Mouse (Mus musculus) common myeloid progenitor, adult 5-6 weeks (primary cell): ENCODE measurements around the gene Thap7. TPM values are rescaled to one million over a fixed set of nuclear protein-coding genes. Genes with fewer than 3 reads are reported as not detected.

Experiments
- ATAC-seq: replicated peaks from 2 replicates; pipeline ENCODE4 v1.8.0; 2016; ENCODE audit warnings: low read depth, mild to moderate bottlenecking, moderate TSS enrichment, inconsistent platforms; ENCODE audit not compliant: poor library complexity, severe bottlenecking
- total RNA-seq: library from RNA; stranded (forward); fragments of 200-1000, 187-1606 nt; gene quantifications from 2 replicates; pipeline ENCODE4 v1.2.3, GENCODE M21; 2017

Gene Thap7
- total RNA-seq, 1 experiment from 2014 or later, result 38.5 TPM

DNA sequence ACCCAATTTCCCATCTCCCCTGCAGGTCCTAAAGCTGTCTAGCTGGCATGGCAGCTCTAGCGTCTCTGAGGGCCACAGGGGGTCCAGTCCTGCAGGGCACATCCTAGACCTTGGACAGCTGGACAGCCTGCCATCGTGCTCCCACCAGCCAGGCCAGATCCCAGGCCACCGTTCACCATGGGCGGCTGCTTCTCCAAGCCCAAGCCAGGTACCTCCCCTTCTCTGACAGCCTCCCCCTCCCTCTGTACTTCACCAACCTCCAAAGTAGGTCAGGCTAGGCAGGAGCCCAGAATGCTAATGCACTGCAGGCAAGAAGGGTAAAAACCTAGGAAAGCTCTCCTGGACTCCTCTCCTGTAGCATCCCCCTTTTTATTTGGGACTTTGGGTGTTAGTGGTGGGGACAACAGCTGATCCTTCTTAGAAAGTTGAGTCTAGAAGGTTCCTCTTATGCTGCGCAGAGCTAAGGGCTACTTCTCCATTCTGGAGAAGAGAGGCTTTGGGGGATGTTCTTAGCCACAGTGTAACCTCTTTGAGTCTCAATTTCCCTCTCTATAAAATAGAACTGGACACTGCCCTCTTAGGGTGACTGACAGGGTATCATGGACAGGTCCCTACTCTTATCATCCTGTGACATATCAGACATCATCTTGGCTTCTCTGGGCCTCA lies 38.9 kb downstream of the Thap7 start:
- ATAC-seq, result peak; percentile 54

DNA sequence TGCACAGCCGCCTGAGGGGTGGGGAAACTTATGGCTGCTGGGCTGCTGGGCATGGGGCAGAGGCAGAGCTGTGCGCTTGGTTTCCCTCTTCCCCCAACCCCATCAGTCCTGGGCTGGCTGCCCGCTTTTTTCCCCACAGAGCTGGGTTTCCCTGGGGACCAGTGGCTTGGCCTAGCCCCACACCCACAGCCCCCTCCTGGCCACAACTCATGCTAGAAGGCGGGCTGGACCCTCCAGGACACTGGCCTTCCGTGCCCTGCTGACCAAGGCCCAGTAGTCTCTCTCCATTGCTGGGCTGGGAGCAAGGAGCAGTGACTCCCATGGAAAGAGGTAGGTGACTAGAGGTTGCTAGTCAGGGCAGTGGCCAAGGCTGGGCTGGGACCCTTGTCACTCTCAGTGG lies 39.8 kb downstream of the Thap7 start:
- ATAC-seq, result no peak

DNA sequence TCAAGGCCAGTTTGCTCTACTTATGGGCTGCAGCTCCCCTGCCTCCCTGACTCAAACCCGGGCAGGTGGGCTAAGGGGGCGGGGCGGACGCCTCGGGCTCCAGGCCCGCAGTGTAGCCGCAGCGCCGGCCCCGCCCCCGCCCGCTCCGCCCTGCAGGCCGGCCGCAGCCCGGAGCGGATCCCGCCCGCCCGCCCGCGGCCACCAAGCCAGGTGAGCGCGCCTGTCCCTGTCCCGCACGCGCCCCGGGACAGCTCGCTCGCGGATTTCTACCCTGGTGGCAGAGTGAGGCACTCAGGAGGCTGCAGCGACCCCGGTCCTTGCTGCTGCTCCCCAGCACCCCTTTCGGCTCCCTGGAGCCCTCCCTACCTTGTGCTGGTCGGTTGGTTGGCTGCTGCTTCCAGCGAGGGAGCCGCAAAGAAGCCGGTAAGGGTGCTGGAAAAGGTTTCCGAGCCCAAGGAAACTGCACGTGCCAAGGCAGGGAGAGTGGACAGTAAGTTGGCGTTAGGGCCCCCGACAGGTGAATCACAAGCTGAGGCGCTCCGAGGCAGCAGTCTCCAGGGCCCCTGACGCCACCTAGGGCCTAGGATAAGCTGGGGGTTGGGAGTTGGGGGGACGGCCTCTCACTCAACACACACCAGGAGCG lies 41.3 kb downstream of the Thap7 start, which contains the start of gene Aifm3:
Gene Aifm3 (plus strand): TSS at position 143 of the 643 bp plus-strand sequence.
- peak; percentile 34; the same call in 1 of the 2 replicates for ATAC-seq

DNA sequence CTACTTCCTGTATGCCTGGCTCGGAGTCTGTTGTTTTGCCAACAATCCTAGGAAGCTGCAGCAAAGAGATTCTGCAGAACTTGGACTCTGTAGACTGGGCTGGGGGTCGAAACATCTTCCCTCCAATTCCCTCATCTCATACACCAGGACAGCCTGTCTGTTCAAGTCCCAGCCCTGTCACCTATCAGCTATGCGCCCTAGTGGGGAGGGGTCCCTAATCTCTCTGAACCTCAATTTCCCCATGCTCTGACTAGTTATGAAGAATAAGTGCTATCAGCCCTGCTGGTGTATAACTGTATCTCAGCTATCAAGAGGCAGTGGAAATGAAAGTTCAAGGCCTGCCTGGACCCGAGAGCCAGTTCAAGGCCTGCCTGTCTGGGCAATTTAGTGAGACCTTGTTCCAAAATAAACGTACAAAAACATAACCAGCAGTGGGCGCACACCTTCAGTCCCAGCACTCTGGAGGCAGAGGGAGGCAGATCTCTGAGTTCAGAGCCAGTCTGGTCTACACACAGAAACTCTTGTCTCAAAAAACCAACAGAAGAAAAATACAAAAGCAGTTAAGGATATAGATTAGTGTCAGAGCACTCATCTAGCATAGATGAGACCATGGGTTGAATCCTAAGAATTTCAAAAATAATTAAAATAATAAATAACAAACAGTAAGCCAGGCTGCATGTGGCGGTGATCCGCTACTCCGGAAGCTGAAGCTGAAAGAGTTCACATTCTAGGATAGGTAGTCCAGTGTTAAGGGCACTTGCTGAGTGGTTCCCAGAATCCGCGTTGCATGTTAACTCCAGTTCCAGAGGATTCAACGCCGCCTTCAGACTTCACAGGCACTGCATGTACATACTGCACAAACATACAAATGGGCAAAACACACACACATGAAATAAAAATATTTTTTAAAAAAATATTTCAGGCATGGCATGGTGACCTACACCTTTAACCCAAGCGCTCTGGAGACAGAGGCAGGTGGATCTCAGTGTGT lies 42.2 kb downstream of the Thap7 start:
- ATAC-seq, result 0 out of 2 replicates have a peak, but pooled peaks have one; percentile 15

DNA sequence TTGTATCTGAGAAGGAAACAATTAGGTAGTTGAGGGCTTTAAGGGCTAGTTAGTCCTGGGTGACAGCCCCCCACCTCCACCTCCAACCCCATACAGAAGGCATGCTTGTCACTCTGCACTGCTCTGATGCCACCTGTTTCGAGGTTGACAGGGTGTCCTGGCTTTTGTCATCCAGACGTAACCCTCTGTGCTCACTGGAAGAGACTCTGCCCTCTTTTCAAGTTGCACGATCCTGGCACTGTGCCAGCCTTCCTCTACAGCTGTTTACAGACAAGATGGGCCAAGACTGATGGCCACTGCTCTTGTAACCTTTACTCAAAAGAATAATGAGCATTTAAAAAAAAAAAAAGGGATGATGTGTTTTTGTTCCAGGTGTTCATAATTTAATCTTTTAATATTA lies 44.4 kb downstream of the Thap7 start:
- no peak for ATAC-seq

DNA sequence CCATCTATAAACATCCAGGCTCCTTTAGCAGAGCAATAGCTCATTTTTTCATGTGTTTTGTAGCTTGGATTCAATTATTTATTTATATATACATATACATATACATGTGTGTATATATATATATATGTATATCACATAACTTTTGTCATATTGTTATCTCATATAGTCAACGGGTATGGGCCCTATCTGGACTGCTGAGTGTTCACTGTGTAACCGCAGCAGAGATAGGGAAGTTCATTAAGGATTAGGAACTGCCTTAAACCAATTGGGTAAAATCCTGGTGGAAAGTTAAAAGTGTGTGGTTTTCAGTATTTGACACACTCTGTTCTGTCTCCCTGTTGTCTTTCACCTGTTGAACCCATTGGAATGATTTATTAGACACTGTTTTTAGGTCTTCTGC lies 49.5 kb downstream of the Thap7 start:
- no peak for ATAC-seq

DNA sequence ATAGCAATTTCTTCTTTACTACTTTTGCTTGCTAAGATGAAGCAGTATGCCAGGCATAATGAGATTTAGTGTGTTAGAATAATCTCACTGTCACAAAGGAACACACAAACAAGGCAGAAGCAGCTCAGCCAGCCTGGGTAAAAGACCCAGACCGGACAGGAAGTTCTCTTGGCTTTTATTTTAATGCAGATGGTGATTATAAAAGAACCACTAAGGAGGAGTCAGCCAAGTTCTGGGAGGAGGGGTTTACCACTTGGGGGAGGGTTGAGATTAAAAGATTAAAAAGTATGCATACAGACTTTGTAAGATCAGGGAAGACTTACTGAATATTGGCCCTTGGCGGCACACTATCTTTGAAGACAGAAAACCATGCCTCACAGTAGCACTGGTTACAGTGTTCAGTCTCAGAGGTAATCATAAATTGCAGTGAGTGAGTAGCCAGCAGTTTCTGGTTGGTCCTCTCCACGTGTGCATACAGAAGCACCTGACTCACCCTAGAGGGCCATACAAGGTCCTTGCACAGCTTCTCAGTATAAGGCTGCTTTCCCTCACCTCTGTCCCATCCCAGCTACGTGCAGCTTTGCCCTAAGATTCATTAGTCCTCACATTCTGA lies 52.5 kb downstream of the Thap7 start:
- peak; percentile 48 for ATAC-seq

Other genes with a start within 250 kb of the Thap7 start
- 0.09 TPM in 1 of 2 replicates, not detected in the other for gene Serpind1, start 199.8 kb downstream of the Thap7 start, total RNA-seq
- gene Snap29, start 125.2 kb downstream of the Thap7 start, total RNA-seq, result 14.9 and 19.2 TPM in 2 replicates
- gene Pi4ka, start 124.8 kb downstream of the Thap7 start, total RNA-seq, result 36.2 and 58.9 TPM in 2 replicates
- 29.0 and 29.2 TPM in 2 replicates for gene Crkl, start 79.1 kb downstream of the Thap7 start, total RNA-seq
- gene Aifm3, start 41.5 kb downstream of the Thap7 start, total RNA-seq, result not detected in 2 replicates
- 30.8 and 40.3 TPM in 2 replicates for gene Lztr1, start 22.4 kb downstream of the Thap7 start, total RNA-seq
- 0.05 TPM in 1 of 2 replicates, not detected in the other for gene Lrrc74b, start 30.1 kb upstream of the Thap7 start, total RNA-seq
- 0.05 TPM in 1 of 2 replicates, not detected in the other for gene P2rx6, start 30.7 kb upstream of the Thap7 start, total RNA-seq
- 7.1 and 10.2 TPM in 2 replicates for gene Slc7a4, start 52.1 kb upstream of the Thap7 start, total RNA-seq
- 31.2 and 34.8 TPM in 2 replicates for gene Smpd4, start 88.2 kb upstream of the Thap7 start, total RNA-seq
- 2.2 and 4.4 TPM in 2 replicates for gene Ccdc74a, start 115.3 kb upstream of the Thap7 start, total RNA-seq
- gene Med15, start 201.8 kb upstream of the Thap7 start, total RNA-seq, result 21.4 and 30.8 TPM in 2 replicates
- 27.0 and 33.2 TPM in 2 replicates for gene Klhl22, start 228.5 kb upstream of the Thap7 start, total RNA-seq